Mouse (Mus musculus) myocyte (in vitro differentiated cells): ENCODE data around the gene Gabbr2.

Experiments used
- CEBPB ChIP-seq: IDR thresholded peaks from 2 replicates; pipeline ENCODE4 v1.6.1; 2011; ENCODE audit warnings: mild to moderate bottlenecking, moderate library complexity; ENCODE audit not compliant: poor library complexity, insufficient read depth, severe bottlenecking
- MAX ChIP-seq: IDR thresholded peaks from one replicate; pipeline ENCODE4 v1.6.1; 2011; ENCODE audit warnings: low read depth, mild to moderate bottlenecking, control low read depth
- MYOD1 ChIP-seq, 3 experiments: IDR thresholded peaks; one replicate each; pipeline ENCODE4 v1.6.1; 2011; ENCODE audit warnings: control low read depth in 2 of 3, low read depth in 2 of 3, mild to moderate bottlenecking in 2 of 3, moderate library complexity in 1 of 3; ENCODE audit not compliant: insufficient read length in 2 of 3, control insufficient read depth in 1 of 3
- MYOG ChIP-seq, 3 experiments: IDR thresholded peaks; one replicate each; pipeline ENCODE4 v1.6.1; 2011; ENCODE audit warnings: control low read depth in 2 of 3, low read depth in 2 of 3, mild to moderate bottlenecking in 2 of 3; ENCODE audit not compliant: insufficient read length in 2 of 3, control insufficient read depth in 1 of 3, insufficient read depth in 1 of 3
- POLR2A ChIP-seq: IDR thresholded peaks from one replicate; pipeline ENCODE4 v1.6.1; 2011; ENCODE audit warnings: low read depth, mild to moderate bottlenecking, control low read depth, moderate library complexity; ENCODE audit not compliant: insufficient read length
- POLR2AphosphoS2 ChIP-seq: IDR thresholded peaks from one replicate; pipeline ENCODE4 v1.6.1; 2011; ENCODE audit warnings: low read depth, control low read depth; ENCODE audit not compliant: insufficient read length
- SRF ChIP-seq: IDR thresholded peaks from one replicate; pipeline ENCODE4 v1.6.1; 2011; ENCODE audit warnings: low read depth; ENCODE audit not compliant: control insufficient read depth, insufficient read length
- USF1 ChIP-seq: IDR thresholded peaks from one replicate; pipeline ENCODE4 v1.6.1; 2011; ENCODE audit warnings: low read depth, mild to moderate bottlenecking, control low read depth, moderate library complexity

- TF ChIP-seq POLR2A: no peak
- no peak for TF ChIP-seq USF1
- TF ChIP-seq MYOG (IDR thresholded peaks at IDR 0.05; ENCODE audit: control insufficient read depth in 1 of 3, insufficient read depth in 1 of 3, insufficient read length in 2 of 3, low read depth in 2 of 3): no peak
- TF ChIP-seq CEBPB: no peak
- TF ChIP-seq POLR2AphosphoS2: no peak
- TF ChIP-seq MYOD1 (IDR thresholded peaks at IDR 0.05; ENCODE audit: control insufficient read depth in 1 of 3, insufficient read length in 2 of 3, low read depth in 2 of 3): no peak
- TF ChIP-seq MAX: no peak
- no peak for TF ChIP-seq SRF
These were observed 18.4 kb downstream of the Gabbr2 start for GRCm38 (mm10) chr4:46973322-46973721.
